Mouse (Mus musculus): ENCODE results near the gene Foxo1.
A peak's percentile ranks its signal among the peaks of the same experiment; 100 is the strongest.

The Foxo1 gene

DNA sequence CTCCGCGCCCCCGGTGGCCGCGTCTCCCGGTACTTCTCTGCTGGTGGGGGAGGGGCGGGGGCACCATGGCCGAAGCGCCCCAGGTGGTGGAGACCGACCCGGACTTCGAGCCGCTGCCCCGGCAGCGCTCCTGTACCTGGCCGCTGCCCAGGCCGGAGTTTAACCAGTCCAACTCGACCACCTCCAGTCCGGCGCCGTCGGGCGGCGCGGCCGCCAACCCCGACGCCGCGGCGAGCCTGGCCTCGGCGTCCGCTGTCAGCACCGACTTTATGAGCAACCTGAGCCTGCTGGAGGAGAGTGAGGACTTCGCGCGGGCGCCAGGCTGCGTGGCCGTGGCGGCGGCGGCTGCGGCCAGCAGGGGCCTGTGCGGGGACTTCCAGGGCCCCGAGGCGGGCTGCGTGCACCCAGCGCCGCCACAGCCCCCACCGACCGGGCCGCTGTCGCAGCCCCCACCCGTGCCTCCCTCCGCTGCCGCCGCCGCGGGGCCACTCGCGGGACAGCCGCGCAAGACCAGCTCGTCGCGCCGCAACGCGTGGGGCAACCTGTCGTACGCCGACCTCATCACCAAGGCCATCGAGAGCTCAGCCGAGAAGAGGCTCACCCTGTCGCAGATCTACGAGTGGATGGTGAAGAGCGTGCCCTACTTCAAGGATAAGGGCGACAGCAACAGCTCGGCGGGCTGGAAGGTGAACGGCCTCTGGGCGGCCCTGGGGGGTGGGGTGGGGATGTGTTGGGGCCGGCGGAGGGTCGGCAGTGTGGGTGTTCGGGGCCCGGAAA lies 789 bp downstream of the Foxo1 start:
- peak; percentile 58 to 69 for DNase-seq

DNA sequence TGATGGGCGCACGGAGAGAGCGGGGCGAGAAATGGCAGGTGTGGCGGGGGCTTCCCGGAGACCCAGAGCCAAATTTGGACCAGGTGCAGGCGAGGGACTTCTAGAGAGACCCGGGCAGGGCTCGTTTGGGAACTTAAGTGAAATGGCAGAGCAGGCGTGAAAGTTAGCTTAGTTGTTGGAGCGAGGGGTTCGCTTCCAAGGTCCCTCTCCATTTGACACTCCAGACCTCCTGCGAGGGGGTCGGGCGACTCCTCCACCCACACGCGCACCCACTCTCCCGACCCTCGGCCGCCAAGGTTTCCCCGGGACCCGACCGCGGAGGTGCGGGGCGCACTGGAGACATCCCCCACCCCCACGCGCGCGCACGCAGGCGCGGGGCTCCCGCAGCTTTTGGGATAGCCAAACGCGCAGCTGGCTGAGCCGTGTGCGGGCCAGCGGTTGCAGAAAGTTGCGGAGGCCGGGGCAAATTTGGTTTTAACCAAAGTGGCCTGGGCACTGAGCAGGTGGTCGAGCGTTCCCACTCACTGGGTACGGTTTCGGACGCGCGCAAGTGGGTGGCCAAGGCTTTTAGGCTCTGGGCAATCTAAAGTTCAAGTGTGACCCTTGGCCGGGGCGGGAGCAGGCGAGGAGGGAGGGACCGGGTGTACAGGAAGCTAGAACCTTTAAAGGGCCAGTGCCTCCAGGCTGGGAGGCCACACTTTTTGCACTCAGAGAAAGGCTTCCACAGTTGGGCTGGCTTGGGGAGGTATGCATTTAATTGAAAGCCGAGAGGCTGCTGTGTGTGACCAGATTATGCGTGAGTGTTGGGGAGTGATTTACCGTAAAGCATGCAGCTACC lies 1.6 kb downstream of the Foxo1 start:
- peak; percentile 46 to 65 for DNase-seq

- DNase-seq = peak in 1 of 2 experiments; percentile 10
Measured at GRCm38 (mm10) chr3:52270511-52270910, 2.4 kb downstream of the Foxo1 start.

GRCm38 (mm10) chr3:52271376-52271775 lies 3.2 kb downstream of the Foxo1 start:
- no peak for DNase-seq

DNA sequence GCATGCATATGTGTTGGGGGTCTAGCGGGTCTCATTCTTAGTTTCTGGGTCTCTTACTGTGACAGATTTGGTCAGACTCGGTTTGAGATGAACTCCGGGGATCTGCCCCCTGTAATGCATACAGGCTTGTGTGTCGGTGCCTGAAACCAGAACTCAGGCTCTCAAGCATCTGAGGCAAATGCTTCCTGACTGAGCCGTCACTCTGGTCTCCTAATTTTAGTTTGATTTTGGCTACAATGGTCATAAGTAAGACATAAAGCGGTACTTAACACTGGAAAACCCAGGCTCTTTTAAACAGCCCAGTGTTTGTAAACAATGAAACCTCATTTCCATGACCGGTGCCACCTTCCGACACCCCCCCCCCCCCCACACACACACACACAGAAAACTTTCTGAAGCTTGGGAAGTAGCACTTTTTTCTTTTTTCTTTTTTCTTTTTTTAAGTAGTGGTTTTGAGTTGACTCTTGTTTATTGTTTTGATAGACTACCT lies 4.3 kb downstream of the Foxo1 start:
- no peak for DNase-seq

- no peak for DNase-seq
Measured at GRCm38 (mm10) chr3:52274475-52274874, 6.3 kb downstream of the Foxo1 start.

DNA sequence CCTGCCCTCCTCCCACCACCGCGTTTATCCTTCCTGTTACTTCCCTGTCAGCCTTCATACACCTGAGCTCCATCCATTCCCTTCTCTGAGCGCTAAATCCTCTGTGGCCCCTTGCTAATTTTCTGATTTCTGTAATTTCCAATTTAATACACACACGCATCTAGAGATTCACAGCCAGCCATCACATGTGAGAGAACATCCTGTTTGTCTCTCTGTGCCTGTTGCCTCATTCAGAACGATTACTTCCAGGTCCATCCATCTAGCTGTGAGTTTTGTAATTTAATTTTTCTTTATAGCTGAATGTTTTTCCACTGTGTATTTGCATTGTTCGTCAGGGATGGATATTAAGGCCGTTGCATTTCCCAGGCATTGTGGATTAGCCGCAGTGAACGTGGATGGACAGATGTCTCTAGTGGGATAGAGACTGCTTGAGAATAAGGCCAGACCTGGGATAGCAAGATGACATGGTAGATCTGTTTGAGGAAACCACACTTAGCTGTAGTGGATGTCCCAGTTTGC lies 7.0 kb downstream of the Foxo1 start:
- no peak for DNase-seq

GRCm38 (mm10) chr3:52280681-52281080 lies 12.5 kb downstream of the Foxo1 start:
- no peak for DNase-seq

- no peak for DNase-seq
Measured at GRCm38 (mm10) chr3:52281882-52282281, 13.7 kb downstream of the Foxo1 start.

DNA sequence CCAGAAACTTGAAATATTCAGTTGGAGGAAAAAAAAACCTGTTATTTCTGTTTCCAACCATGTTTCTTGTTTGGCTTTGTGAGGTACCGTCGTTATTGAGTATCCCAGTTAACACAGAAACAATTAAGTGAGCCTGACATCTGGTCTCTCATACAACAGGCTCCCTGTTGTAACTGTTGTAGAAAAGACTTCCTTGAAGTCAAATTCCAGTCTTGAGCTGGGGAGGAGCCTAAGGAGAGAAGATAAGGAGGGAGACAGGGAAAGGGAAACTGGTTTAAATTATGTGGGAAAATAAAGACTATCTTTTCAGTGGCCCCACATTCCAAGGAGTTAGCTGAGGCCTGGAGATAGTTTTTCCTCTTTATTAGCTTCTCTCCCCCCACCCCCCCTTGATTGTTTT lies 14.2 kb downstream of the Foxo1 start:
- DNase-seq = no peak

GRCm38 (mm10) chr3:52283521-52283920 lies 15.4 kb downstream of the Foxo1 start:
- DNase-seq = no peak

DNA sequence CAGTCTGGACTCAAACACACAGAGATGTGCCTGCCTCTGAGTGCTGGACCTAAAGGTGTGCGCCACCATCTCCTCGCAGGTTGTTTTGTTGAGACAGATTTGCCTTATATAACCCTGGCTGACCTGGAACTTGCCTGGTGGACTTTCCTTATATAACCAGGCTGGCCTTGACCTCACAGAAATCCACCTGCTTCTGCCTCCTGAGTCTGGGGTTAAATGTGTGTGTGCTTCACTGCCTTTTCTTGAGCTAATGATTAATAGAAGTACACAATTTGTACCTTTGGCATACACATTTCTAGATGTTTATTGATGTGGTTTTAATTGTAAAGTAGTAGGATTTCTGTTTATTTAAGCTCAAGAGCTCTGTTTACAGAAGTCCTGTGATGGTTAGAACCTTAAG lies 22.7 kb downstream of the Foxo1 start:
- DNase-seq = no peak

- DNase-seq = no peak
Measured at GRCm38 (mm10) chr3:52292498-52292897, 24.4 kb downstream of the Foxo1 start.

DNA sequence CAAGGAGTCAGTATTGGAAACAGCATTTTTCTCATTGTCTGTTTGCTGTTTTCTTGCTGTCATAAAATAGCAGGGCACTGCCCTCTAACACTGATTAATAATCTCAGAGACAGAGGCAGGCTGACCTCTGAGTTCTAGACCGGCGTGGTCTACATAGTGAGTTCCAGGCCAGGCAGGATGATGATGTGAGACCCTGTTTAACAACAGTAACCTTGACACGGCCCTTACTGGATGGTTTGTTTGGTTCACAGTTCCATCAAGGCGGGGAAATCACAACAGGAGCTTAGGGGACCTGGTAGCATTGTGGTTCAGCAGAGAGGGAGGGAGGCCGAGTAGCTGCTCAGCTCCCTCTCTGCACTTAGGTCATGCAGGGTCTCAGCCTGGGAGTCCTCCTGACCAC lies 25.8 kb downstream of the Foxo1 start:
- DNase-seq = no peak

DNA sequence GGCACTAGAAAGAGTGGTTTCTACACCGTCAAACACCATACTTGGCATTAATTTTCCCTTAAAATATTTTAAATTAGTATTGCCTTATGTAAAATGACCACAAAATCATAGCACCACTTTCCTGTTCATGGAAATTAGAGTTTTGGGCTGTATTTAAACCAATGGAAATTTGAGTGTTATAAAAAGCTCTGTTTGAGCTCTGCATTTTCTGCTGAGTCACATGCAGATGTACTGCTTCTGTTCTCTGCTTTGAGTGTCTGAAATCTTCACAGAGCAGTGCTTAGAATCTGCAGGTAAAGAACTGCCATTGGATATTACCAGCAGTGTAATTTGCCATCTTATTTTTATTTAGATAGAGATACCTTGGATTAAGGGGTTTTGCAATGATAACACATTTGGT lies 27.6 kb downstream of the Foxo1 start:
- DNase-seq = no peak

DNA sequence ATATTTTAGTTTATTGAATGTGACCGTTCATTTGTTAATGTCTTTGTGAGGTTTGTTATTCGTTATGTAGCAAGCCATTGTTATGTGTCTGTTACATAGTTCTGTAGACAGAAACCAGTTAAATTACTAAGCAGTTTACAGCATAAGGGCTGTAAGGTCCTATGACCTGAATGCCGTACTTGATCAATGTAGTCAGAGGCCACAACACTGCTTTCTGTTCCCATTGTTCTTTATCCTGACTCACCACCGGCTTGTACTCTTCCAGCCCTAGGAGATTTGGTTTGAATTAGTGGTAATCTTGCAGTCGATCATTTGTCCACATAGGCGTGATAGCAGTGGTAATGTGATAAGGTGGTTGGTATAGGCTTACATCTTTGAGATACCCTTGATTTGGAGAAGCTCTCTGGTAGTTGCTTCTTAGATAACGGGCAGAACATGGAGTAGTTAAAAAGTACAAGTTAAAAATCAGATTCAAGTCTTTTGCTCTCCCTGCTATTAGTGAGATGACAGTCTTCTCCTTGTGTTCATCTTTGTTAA lies 28.2 kb downstream of the Foxo1 start:
- no peak for DNase-seq

DNA sequence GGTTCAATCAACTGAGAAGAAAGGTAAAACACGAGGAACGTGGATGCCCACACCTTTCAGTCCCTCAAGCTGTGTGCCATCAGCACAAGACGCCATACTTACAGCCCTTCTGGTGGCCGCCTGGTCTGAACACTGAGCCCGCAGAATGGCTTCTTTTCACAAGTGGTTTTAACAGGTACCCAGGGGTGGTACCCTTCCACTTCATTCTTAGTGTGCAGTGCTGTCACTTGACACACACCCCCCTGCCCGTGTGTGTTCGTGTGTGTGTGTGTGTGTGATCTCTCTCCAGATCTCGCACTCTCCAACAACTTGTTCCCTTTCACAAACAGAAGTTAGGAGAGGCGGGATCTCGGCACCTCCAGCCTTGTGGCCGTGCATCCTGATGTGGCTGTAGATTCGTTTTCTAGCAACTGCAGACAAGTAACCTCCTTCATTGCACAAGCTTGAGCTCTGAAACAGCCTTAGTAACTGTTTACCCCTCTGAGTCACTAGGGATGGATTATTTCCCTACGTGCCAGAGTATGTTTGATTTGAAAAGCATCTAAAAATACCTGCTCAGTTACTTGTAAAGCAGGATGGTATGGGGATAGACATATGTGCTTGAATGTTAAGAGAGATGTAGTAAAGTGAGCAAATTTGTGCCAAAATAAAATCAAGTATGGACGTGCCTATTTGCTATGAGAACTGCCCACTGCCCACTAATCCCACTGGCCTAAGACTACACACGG lies 29.3 kb downstream of the Foxo1 start:
- DNase-seq = no peak

- DNase-seq = no peak
Measured at GRCm38 (mm10) chr3:52298683-52299082, 30.5 kb downstream of the Foxo1 start.

DNA sequence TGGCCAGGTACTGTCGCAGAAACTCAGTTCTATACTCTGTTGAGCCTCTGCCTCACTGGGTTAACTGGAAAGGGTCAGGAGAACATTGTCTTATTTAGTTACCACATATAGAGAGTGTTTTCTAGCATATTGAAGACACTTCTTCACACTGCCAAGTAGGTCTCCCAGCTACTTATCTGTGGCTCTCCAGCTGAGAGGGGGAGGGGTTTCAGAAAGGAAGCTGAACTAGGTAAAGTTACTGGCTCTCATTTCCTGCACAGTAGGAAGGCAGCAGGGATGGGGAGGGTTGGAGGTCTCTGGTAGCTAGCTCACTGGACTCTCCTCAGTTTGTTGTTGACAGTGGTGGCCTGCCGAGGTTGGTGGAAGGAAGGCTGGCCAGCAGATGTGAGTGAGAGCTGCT lies 31.2 kb downstream of the Foxo1 start:
- peak; percentile 36 to 47 for DNase-seq

DNA sequence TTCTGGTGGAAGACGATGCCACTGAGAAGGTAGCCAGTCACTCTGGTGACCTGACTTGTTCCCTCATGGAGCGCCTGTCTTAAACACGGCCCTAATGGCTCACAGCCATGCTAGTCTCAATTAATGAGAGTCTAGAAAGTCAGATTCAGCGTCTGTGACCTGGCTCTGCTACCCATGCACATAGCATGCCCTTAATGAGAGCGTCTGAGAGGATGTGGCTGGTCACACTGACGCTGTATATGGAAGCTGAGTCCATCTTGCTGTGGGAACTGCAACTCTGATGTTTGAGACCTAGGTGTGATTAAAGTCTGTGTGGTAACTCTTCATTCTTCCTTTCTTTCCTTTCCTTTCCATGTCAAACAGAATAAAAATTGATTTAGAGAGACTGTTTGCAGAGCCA lies 32.4 kb downstream of the Foxo1 start:
- no peak for DNase-seq

- DNase-seq = no peak
Measured at GRCm38 (mm10) chr3:52303301-52303700, 35.2 kb downstream of the Foxo1 start.

DNA sequence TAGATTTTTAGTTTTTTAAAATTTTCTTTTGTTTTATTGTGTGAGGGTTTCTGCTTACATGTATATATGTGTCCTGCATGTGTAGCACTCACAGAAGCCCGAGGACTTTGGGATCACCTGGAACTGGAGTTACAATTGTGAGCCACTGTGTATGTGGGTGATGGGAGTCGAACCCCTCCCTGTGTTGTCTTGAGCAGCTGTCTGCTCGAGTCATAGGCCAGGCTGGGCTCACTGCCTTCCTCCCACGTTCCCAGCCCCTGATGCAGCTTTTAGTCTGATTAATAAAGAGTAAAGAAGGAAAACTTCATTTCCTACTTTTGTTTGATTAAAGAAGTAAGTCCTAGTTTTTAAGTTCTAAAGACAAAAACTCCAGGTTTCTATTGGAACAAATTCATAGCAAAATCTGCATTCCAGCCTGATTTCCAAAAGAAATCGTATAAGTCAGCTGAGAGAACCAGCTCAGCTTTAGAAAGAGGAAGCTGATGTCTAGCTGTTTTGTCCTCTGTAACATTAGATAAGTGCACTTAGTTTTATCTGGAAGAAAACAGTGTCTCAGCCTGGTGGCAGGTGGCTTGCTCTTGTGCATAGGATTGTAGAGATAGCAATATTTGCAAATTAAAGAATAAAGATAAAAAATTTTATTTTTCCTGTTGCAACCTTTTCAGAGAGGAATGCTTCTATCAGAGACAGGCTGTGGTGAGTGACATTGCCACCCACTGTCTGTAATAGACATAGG lies 40.6 kb downstream of the Foxo1 start:
- DNase-seq = no peak
